Comparison of ENCODE assay signal across 16 mouse cellular contexts in genomic region chr3:110131043-110131891, GRCm38 (mm10). TPM values are rescaled to one million over a fixed set of nuclear protein-coding genes. Genes with fewer than 3 reads are reported as not detected.
DNase-seq lines count a peak whose midpoint lies in the region; ATAC-seq and TF ChIP-seq lines count a peak whose summit lies in the region.
"Had no signal": no experiment of that assay in that cellular context is flagged by ENCODE, and none has a peak within 500 bp of the region (broad histone marks: within the 10 kb centered on the region; RNA-seq: fewer than 3 reads in every experiment).

No protein-coding gene starts in this region.

- H3K27ac ChIP-seq in midbrain, embryonic 11.5 days (ENCODE audit: low read depth, low read length) = no peak overlapping the region
- H3K27ac ChIP-seq in midbrain, embryonic 10.5 days (replicated peaks) = no peak overlapping the region; the same call in 1 of the 2 replicates
- no peak overlapping the region for H3K27ac ChIP-seq in hindbrain, embryonic 16.5 days (ENCODE audit: low read depth, low read length)
- no peak overlapping the region for H3K27ac ChIP-seq in olfactory bulb, adult 2 months (ENCODE audit: insufficient read depth, low read depth, low read length)
- H3K27ac ChIP-seq: liver, embryonic 13.5 days had no signal

- no peaks in the 10 kb centered on the region for H3K27me3 ChIP-seq in midbrain, embryonic 11.5 days (ENCODE audit: control insufficient read depth, insufficient read depth, low read length)
- no peaks in the 10 kb centered on the region for H3K27me3 ChIP-seq in midbrain, embryonic 10.5 days (ENCODE audit: low read depth, poor library complexity, severe bottlenecking)
- H3K27me3 ChIP-seq in hindbrain, embryonic 16.5 days (replicated peaks; ENCODE audit: control insufficient read depth, insufficient read depth, low read length) = no peaks in the 10 kb centered on the region
- H3K27me3 ChIP-seq: liver, embryonic 13.5 days had no signal

- H3K9ac ChIP-seq in midbrain, embryonic 11.5 days (ENCODE audit: low read length) = no peak overlapping the region
- peak overlapping the region; percentile 3; the same call in 1 of the 2 replicates for H3K9ac ChIP-seq in hindbrain, embryonic 16.5 days (ENCODE audit: low read depth, low read length)
- H3K9ac ChIP-seq: liver, embryonic 13.5 days had no signal

- 59% methylated on average over 18 of the region's 18 CpGs for WGBS in midbrain, embryonic 11.5 days
- 64% methylated on average over 18 of the region's 18 CpGs for WGBS in midbrain, embryonic 10.5 days
- 33% methylated on average over 18 of the region's 18 CpGs for WGBS in hindbrain, embryonic 16.5 days
- 43% methylated on average over 18 of the region's 18 CpGs for WGBS in olfactory bulb, adult 2 months

- peak; percentile 10 for DNase-seq in embryo, embryonic 11 days
- no peak for DNase-seq in embryo, embryonic 9.5 days (ENCODE audit: extremely low spot score)
- no peak for DNase-seq in midbrain, embryonic 11.5 days (ENCODE audit: low spot score, missing footprints)
- no peak for DNase-seq in midbrain, embryonic 10.5 days (ENCODE audit: low spot score)
- DNase-seq in kidney, postnatal 25 days = no peak
- no peak for DNase-seq in gastrocnemius, adult 8-10 months (ENCODE audit: low spot score in 2 of 2)
- DNase-seq: adrenal gland, postnatal 10 days; gastrocnemius, postnatal 25 days; heart, postnatal 4 days; kidney, adult 8-10 months; liver, embryonic 13.5 days; lung, postnatal 10 days had no signal

- TF ChIP-seq CTCF in olfactory bulb, adult 2 months (IDR thresholded peaks at IDR 0.05; ENCODE audit: insufficient read depth, low read depth, low read length) = no peak

- H3K36me3 ChIP-seq in midbrain, embryonic 11.5 days (ENCODE audit: control insufficient read depth, insufficient read depth, low read length) = no peaks in the 10 kb centered on the region
- H3K36me3 ChIP-seq in midbrain, embryonic 10.5 days = no peaks in the 10 kb centered on the region
- no peaks in the 10 kb centered on the region for H3K36me3 ChIP-seq in hindbrain, embryonic 16.5 days (ENCODE audit: control insufficient read depth, insufficient read depth, low read length)
- H3K36me3 ChIP-seq: liver, embryonic 13.5 days had no signal

- H3K4me3 ChIP-seq in midbrain, embryonic 11.5 days (ENCODE audit: low read depth, low read length) = no peak overlapping the region
- H3K4me3 ChIP-seq in midbrain, embryonic 10.5 days = no peak overlapping the region
- H3K4me3 ChIP-seq in hindbrain, embryonic 16.5 days (ENCODE audit: low read length) = peak overlapping the region; percentile 17
- peak overlapping the region; percentile 31; the same call in 1 of the 2 replicates for H3K4me3 ChIP-seq in olfactory bulb, adult 2 months (ENCODE audit: insufficient read depth, low read depth, low read length)
- H3K4me3 ChIP-seq: liver, embryonic 13.5 days had no signal

- H3K9me3 ChIP-seq in midbrain, embryonic 11.5 days (ENCODE audit: control insufficient read depth, low read length) = no peaks in the 10 kb centered on the region
- H3K9me3 ChIP-seq in midbrain, embryonic 10.5 days (replicated peaks) = no peaks in the 10 kb centered on the region
- H3K9me3 ChIP-seq in hindbrain, embryonic 16.5 days (ENCODE audit: control insufficient read depth, low read length) = no peaks in the 10 kb centered on the region
- H3K9me3 ChIP-seq: liver, embryonic 13.5 days had no signal

- TF ChIP-seq POLR2A in olfactory bulb, adult 2 months (IDR thresholded peaks at IDR 0.05; ENCODE audit: insufficient read depth, low read depth, low read length) = no peak

- 0 out of 2 replicates have a peak, but pooled peaks cover 2% of the 10 kb centered on the region for H3K4me1 ChIP-seq in midbrain, embryonic 11.5 days (ENCODE audit: control insufficient read depth, insufficient read depth, low read length)
- H3K4me1 ChIP-seq in midbrain, embryonic 10.5 days = peaks cover 17% of the 10 kb centered on the region
- peaks cover 3% of the 10 kb centered on the region for H3K4me1 ChIP-seq in hindbrain, embryonic 16.5 days (ENCODE audit: control insufficient read depth, insufficient read depth, low read depth, low read length)
- peaks cover 2% of the 10 kb centered on the region; the same call in 1 of the 2 replicates for H3K4me1 ChIP-seq in olfactory bulb, adult 2 months (ENCODE audit: control insufficient read depth, insufficient read depth, low read length)
- H3K4me1 ChIP-seq: liver, embryonic 13.5 days had no signal

- no peak overlapping the region for H3K4me2 ChIP-seq in midbrain, embryonic 11.5 days
- peak overlapping the region; percentile 43 for H3K4me2 ChIP-seq in hindbrain, embryonic 16.5 days (ENCODE audit: low read length)
- H3K4me2 ChIP-seq: liver, embryonic 13.5 days had no signal

- ATAC-seq in midbrain, embryonic 11.5 days (ENCODE audit: low FRiP score) = peak; percentile 76
- ATAC-seq in hindbrain, embryonic 16.5 days = peak; percentile 80

RNA-seq across cellular contexts. Expression of gene Ntng1, which starts 12.5 kb away (rescaled TPM):
- polyA plus RNA-seq in midbrain, embryonic 11.5 days (2014; fragmentation: Nextera tagmentation; extraction: Ambion mirVana) = 2.8 and 2.9 TPM in 2 replicates
- 1.9 and 3.6 TPM in 2 replicates for polyA plus RNA-seq in midbrain, embryonic 10.5 days (2016; fragmentation: Nextera tagmentation; extraction: Ambion mirVana)
- 20.5 and 21.8 TPM in 2 replicates for polyA plus RNA-seq in hindbrain, embryonic 16.5 days (2015; fragmentation: Nextera tagmentation; extraction: Ambion mirVana)
- 57.8 TPM in 1 of 2 replicates, not detected in the other for polyA plus RNA-seq in olfactory bulb, adult 2 months (2012; ENCODE audit: insufficient read depth, insufficient read length, low replicate concordance, missing spikeins)
- 1 to 10 TPM in 1 of 4 experiments, under 1 TPM in 3; 0.19 to 1.6 (median 0.46) TPM for total RNA-seq in gastrocnemius, adult 8-10 months (2022)
- total RNA-seq: common myeloid progenitor, adult 5-6 weeks; monocyte, adult 5-6 weeks had no signal

Comparison
In these comparisons a context has a peak if more than half of its experiments do, and no peak if none do; other contexts are left out.
1. H3K4me3 ChIP-seq: peak in hindbrain, embryonic 16.5 days (single experiment) and olfactory bulb, adult 2 months (single experiment); none in midbrain, embryonic 11.5 days (single experiment) and midbrain, embryonic 10.5 days (single experiment).